Mouse (Mus musculus) CH12F3 (cell line): Measurements from ENCODE around the gene Gga1.
"Not testable (repeated sequence)": the region's sequence is repeated elsewhere in the genome, so short reads cannot be mapped to it uniquely, and the experiment has no call there.

Experiments
- in situ Hi-C: fragments of 300-500 bp; cut with MboI; formaldehyde crosslinking; loops from 2 replicates; pipeline ENCODE4 v1.14.3; 2020; ENCODE audit warnings: low sequenced_read_pairs

The Gga1 gene

DNA sequence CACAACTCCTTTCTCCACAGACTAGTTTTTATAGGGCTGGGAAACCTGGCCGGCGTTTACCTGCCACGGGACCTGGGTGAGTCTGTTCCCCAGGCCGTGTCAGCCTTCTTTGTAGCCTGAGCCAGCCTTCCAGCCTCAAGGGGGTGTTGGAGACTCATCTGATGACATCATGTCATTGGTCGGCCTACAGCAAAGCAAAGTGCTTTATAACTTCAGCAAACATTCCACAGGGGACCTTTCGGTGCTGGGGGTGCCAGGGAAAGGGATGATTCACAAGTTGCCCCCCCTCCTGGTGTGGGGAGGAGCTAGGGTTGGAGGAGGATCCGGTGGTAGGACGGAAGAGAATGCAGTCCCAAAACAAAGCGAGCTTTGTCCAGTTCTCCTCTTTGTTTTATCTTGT is 32.2 kb upstream of the Gga1 start:
- in situ Hi-C loops: no loop called here

DNA sequence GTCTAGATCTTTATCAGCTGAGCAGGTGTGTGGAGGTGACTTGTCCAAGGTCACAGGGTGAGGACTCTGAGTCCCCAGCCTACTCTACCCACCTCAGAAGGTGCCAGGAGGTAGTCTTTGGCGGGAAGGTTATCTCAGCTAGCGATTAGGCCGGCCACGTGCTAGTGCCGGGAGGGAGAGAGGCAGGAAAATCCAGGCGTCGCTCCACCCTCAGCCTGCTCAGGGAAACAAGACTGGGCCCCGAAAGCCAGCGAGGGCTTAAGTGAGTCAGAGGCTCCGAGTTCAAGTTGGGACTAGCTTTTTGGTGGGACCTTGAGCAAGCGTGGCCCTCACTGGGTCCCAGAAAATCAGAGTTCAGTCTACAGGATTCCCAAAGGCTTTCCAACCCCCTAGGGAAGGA is 31.7 kb upstream of the Gga1 start:
- in situ Hi-C loops: no loop called here

DNA sequence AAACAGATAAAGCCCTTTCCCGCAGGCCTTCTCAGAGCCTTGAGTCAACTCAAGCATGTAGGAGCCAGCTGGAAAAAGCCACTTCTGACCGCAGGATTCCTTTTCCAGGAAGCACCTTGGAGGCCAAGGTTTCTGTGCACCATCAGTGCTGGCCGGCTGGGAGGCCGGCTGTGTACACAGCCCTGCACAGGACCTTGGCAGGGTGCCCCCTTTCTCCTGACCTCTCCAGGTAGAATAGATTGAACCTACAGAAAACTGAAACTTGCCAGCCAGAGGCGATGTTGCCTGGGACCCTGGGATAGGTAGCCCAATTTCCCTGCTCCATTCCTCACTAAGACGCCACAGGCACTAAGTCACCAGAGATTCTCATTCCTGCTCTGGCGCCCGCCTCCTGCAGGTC is 31.1 kb upstream of the Gga1 start:
- in situ Hi-C loops: no loop called here

DNA sequence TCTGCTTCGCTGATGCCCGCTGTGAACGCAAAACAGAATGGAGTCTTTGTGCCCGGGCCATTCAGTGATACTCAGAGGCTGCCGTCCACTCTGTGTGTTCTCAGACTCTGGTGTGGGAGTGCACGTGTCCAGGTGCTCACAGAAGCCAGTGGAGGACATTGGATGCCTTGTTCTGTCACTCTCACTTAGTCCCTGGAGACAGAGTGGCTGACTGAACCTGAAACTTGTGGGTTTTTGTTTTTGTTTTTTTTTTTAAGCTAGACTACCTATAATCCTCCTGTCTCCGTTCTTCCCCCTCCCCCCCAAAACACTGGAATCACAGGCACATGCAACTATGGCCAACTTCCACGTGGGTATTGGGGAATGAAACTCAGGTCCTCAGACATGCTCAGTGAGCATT is 30.6 kb upstream of the Gga1 start:
- in situ Hi-C loops: no loop called here

DNA sequence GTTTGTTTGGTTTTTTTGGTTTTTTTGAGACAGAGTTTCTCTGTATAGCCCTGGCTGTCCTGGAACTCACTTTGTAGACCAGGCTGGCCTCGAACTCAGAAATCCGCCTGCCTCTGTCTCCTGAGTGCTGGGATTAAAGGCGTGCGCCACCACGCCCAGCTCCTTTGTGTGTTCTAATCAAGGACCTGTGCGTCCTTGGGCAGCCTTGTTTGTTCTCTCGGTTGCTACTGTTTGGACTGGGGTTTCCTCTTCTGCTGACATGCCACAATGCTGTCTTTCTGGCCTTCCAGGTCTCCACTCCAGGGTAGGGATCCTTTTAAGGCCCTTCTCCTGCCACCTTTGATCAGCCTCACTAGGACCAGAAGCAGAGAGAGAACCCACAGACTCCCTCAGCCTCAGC is 30.2 kb upstream of the Gga1 start:
- in situ Hi-C loops: not testable (repeated sequence)

DNA sequence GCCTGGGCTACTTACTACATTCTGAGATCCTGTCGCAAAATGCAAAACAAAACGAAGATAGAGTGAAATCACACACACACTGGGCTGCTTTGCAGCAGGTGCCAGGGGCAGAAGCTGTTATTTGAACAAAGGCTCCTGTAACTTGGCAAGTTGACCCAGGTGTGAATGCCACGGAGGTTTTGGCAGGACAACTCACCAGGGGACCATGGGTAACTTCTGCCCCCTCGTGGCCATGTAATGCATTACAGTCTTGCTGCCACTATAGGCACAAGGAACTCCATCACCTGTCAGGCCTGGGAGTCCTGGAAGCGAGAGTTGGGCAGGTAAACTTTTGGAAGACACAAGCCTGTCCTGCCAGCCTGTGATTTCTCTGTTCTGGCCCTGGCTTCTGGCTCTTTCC is 28.5 kb upstream of the Gga1 start:
- in situ Hi-C loops: no loop called here

DNA sequence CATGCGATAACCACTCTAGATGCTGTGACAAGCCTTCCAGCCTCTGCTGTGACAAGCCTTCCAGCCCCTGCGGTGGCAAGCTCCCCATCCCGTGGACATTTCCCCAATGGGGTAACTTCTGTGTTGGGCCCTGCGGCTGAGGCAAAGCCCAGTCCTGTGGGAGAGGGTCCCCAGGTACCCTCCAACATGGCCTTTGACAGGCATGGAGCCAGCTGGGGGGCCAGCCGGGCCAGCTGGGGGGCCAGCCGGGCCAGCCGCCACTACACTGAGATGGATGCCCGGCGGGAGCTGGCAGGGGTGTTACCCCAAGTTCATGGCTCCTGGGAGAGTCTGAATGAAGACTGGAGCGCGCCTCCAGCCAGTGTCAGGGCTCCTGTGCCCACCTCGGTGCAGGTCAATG is 27.5 kb upstream of the Gga1 start:
- in situ Hi-C loops: no loop called here

DNA sequence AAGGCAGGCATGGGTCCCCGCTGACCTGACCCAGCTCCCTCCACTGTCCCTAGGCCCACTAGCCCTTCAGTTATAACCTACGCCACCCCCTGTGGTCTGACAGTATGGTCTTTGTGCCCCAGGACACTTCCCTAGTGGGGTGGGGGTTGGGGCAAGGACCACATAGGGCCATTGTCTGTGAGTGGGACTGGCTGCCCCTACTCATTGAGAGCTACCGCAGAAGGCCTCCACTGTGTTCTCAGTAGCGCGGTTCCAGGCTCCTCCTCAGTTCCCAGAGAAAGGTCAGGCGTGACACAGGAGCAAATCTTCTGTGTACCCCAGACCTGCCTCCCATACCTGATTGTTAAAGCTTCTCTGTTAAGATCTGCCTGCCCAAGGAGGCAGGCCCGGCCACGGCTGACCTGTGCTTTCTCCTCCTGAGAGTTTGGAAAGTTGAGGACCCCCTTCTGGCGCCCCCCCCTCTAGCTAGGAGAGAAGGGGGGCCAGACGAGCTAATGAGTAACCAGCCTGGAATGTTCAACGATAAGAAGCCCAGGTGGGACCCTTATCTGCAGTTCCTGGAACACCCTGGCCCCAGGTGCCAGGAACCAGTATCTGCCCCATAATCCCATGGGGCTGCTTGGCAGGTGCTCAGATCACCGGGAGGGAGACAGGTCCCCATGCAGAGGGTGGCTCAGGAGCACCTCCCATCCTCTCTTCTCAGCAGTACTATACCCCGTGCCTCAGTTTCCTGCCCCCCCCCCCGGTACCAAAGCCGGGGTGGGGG is 26.7 kb upstream of the Gga1 start:
- in situ Hi-C loops: loop anchor here (10.0 kb wide), 1 partner anchor 225 kb away; no protein-coding TSS in a partner anchor

DNA sequence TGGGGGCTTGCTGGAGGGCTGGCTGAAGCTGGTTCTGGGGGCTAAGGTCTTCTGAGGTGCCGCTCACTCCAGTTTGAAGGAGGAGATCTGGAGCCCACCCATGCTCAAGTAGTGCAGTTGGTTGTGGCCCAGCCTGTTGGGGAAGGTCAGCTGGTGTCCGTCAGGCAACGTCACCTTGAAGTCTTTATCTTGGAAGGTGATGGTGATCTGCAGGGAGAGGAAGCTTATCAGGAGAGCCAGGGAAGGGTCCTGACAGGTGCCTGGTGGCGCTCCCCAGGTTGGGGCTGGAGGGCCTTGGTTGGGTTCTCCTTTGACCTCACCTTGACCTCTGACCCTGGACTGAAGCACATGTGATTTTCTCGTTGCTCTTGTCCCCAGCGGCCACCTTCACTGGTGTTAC is 26.0 kb upstream of the Gga1 start:
- in situ Hi-C loops: loop anchor here (10.0 kb wide), 1 partner anchor 226 kb away; no protein-coding TSS in a partner anchor

DNA sequence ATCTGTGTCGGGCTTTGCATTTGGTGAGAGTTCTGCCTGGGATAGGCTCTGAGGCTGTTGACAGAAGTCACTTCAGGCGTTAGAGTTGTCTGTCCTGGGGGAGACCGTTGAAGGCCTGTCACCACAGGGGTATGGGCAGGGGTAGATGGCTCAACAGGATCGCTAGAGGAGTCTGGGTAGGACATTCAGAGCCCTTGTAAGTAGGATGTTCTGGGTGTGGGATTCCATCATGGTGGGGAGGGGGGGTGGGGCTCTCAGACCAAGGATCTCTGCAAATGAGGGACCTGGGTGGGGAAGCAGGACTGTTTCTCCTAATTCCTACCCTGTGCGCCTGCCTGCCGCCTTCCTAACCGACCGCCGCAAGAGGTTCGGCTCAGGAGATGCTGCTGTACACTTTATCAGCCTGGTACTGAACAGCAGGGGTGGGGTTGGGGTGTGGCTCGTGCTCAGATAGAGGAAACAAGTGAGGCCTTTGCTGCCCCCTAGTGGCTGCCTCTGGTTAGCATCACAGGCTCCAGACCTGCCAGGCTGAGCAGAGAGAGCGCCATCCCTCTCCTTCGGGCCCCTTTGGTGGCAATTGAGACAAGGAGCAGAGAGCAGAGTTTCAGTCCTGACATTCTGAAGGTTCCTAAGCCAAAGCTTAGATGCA is 25.4 kb upstream of the Gga1 start:
- in situ Hi-C loops: loop anchor here (10.0 kb wide), 1 partner anchor 227 kb away; no protein-coding TSS in a partner anchor

DNA sequence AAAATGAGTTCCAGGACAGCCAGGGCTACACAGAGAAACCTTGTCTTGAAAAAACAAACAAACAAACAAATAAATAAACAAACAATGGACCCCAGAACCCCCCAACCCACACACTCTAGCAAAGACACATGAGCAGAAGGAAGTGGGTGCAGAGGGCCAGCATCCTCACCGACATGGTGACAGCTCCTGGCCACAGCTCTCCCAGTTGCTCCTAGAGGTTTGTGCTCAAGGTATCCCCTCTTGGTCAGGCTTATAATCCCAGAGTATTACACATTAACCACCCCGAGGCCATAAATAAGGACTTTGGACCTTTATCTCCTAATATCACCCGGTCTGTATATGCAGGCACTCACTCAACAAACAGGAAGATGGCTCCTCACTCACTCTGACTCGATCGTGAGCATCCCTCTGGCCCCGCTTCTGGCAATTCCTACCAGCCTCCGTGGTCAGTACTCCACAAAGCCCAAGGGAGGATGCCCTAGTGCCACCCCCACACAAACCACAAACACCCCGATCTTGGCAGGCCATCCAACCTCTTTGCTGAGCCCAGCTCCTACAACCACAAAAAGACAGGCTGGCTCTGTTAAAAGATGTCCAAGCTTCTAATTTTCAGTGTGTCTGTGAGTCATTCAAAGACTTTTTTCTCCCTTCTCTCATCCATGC is 21.6 kb upstream of the Gga1 start, which contains the start of gene Lgals2:
TSS of gene Lgals2 (minus strand) at position 227 of the 663 bp plus-strand sequence.
- in situ Hi-C loops: loop anchor here (10.0 kb wide), 1 partner anchor 231 kb away; no protein-coding TSS in a partner anchor

DNA sequence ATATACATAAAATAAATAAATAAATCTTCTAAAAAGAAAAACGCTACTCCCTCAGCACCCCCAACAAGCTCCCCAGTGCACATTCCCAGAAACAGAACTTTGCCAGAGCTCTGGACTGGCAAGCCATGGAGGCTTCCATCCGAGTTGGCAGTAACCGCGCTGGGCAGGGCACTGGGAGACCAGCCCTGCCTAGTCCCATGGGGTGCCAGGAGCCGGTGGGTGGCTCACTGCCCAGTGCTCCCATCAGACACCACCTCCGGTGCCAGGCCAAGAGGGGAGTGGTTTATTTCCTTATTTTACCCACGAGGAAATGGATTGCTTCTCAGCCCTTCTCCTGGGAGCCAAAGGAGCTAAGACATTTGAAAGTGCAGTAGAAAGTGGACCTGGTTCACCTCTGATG is 20.0 kb upstream of the Gga1 start:
- in situ Hi-C loops: loop anchor here (10.0 kb wide), 1 partner anchor 232 kb away; no protein-coding TSS in a partner anchor

DNA sequence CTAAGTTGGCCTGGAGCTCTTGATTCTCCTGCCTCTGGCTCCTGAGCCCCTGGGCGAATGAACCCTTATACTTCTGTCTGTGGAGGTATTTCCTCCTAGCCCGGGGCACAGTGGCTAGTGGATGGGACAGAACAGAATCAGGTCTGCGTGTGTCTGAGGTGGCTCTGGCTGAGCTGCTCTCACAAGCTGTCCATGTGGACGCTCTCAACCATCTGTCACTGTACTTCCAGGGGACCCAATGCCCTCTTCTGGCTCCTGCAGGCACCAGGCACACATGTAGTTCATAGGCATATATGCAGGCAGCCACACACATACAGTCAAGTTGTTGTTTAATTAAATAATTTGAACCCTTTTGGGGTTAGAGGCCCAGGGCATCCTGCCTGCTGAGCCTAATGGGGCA is 17.7 kb upstream of the Gga1 start:
- in situ Hi-C loops: loop anchor here (10.0 kb wide), 1 partner anchor 235 kb away; no protein-coding TSS in a partner anchor

DNA sequence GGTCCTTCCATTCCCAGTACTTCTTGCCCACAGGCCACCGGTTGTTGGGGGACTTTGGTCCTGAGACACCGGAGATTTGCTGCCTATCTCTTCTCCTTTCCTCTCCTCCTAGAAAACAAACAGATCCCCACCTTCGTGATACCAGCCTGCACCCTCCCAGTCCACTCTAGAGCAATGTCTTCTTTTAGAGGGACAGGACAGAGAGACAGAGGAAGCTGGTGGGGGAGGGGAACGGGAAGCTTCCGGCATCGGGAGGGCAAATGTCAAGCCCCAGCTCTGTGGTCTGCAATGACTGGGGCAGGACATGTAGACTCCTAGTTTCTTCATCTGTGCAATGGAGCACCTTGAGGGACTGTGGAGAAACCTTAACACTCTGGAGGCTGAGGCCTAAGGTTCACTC is 17.3 kb upstream of the Gga1 start:
- in situ Hi-C loops: loop anchor here (10.0 kb wide), 1 partner anchor 235 kb away; no protein-coding TSS in a partner anchor

DNA sequence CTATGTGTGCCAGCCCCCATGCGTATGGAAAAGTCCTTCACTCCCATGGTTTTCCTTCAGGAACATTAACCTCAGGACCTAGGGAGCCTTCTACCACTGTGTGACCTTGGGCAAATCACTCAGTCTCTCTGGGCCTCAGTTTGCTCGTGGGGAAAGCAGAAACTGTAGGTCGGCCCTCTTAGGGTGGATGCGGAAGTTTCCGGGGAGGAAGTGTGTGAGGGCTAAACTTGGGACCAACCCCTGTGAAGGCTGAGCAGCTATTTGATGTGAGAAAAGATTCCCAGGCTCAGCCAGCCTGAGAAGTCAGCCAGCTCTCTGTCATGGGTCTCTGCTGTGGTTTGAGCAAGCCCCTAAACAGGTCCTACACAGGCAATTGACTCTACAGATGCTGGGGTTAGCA is 14.7 kb upstream of the Gga1 start:
- in situ Hi-C loops: no loop called here

DNA sequence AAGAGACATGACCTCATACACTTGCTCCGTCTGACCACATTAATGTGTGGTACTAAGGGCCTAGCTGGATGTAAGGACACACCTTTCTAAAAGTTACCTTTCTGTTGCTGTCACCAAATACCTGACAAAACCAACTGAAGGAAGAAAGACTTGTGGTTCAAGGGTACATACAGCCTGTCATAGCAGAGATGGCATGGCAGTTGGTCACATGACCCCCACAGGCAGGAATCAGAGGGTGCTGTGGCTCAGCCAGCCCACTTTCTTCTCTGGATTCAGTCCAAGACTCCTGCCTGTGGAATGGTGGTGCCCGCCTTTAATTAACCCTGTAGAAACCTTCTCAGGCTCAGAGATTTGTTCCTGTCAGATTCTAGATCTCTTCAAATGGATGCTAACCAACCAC is 13.8 kb upstream of the Gga1 start:
- in situ Hi-C loops: no loop called here

DNA sequence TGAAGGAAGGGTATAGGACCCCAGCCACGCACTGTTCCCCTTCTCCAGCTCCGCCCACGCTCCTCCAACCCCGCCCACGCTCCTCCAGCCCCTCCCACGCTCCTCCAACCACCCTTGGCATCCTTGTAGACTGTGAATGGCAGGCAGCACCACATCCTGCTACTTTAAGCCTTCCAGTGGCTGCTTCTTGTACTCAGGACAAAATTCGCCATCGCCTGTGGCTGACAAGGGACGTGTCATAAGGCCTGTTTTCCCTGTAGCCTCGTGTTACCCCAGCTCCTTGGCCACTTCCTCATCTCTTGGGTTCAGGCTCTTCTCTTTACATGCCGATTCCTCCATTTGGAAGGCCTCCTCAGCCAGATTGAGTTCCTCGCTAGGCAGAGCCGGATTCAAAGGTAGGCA is 13.1 kb upstream of the Gga1 start:
- in situ Hi-C loops: no loop called here

DNA sequence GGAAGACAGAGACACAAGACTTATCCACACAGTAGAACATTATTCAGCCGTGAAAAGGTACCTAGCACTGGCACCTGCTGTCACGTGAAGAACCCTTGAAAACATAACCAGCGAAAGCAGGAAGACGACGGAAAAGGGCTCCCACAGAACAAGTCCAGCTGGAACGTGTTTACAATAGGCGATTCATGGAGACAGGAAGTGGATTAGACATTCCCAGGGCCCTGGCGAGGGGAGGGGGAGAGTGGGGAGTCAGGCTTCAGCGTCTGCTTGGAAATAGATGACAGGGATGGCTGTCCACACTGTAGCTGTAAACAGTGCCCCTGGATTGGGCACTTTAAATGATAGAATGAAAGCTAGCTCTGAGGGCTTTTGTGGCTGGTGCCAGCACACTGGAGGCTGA is 8.6 kb upstream of the Gga1 start:
- in situ Hi-C loops: no loop called here

DNA sequence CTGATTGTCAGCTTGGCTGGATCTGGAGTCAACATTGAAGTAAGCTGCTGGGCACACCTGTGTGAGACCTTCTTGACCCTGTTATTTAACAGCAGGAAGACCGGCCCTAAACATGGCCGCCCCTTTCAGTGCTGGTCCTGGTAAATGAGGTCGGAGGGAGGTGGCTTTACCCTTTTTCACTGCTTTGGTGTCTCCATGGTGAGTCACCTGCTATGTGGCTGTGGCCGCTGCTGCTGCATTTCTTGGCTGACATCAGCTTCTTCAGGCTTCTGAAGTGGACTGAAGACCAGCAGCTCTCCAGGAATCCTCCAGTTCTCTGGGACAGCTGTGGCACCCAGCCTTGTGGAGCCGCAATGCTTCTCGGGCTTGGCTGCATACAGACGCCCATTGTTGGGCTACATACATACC is 8.2 kb upstream of the Gga1 start:
- in situ Hi-C loops: no loop called here

DNA sequence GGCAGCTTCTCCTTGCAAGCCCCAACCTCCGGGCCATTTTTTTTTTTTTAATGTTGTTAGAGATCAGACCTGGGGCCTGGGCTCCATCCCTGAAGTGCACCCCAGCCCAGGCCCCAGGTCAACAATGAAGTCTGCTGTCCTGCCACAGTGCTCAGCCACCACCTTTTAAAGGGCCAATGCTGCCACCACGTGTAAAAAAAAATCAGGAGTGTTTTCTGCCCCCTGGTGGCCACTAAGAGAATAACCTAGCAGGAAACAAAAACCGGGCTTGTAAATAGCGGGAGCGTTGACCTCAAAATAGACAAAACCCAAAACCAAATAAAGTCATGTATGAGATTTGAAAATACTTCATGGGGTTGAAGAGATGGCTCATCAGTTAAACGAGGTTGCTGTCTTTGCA is 7.2 kb upstream of the Gga1 start:
- in situ Hi-C loops: no loop called here

DNA sequence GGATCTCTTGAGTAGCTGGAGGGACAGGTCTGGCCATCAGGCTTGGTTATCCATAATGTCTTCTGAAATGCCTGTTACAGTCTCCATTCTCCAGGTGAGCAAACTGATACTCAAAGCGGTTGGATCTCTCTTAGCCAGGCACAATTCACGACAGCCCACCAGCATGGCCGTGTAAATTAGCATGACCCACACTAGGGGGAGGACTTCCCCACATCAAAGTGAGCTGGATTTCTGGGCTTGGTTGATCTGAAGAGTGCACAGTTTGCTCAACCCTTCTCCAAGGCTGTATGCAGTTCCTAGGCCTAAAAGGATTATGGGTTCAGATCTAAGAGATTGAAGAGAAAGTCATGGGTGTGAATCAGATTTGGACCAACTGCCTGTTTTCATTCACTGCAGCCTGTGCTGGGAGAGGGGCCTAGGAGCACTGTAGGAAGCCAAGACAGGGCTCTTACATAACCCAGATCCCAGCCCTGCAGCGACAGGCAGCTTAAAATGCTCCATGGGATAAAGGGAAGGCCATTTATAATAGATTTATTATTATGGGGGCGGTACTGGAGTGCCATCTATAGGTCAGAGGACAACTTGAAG is 4.9 kb upstream of the Gga1 start:
- in situ Hi-C loops: no loop called here
